Mouse (Mus musculus): ENCODE data around the gene Arrdc1. TPM values are rescaled to one million over a fixed set of nuclear protein-coding genes. Genes with fewer than 3 reads are reported as not detected.
A peak's percentile ranks its signal among the peaks of the same experiment; 100 is the strongest.

The Arrdc1 gene
- polyA plus RNA-seq, 1 experiment from 2014 or later: 16.7 TPM

GRCm38 (mm10) chr2:24902999-24903398, 32.1 kb downstream of the Arrdc1 start:
- no peaks in the 10 kb centered on the region for H3K9me3 ChIP-seq (ENCODE audit: low read length)
- no peak overlapping the region for H3K9ac ChIP-seq (replicated peaks)
- ATAC-seq (no peak), DNase-seq (no peak)
- no peaks in the 10 kb centered on the region for H3K27me3 ChIP-seq (ENCODE audit: insufficient read depth, low read length)
- no peak overlapping the region for H3K27ac ChIP-seq (ENCODE audit: low read depth)
- H3K36me3 ChIP-seq (replicated peaks; ENCODE audit: insufficient read depth, low read length): no peaks in the 10 kb centered on the region
- peaks cover 9% of the 10 kb centered on the region for H3K4me1 ChIP-seq (ENCODE audit: insufficient read depth)
- WGBS (ENCODE audit: insufficient replicate concordance): 75% methylated on average over 6 of the region's 6 CpGs
- no peak overlapping the region for H3K4me2 ChIP-seq (ENCODE audit: low read depth, low read length)
- TF ChIP-seq EP300 (IDR thresholded peaks at IDR 0.05; ENCODE audit: low read depth) (no peak), CTCF (IDR thresholded peaks at IDR 0.05; ENCODE audit: low read depth) (0 out of 2 replicates have a peak, but pooled peaks have one; percentile 11)
- no peak overlapping the region for H3K4me3 ChIP-seq (ENCODE audit: low read depth, low read length)

GRCm38 (mm10) chr2:24901055-24901454, 34.0 kb downstream of the Arrdc1 start:
- TF ChIP-seq EP300 (IDR thresholded peaks at IDR 0.05; ENCODE audit: low read depth) (no peak), CTCF (IDR thresholded peaks at IDR 0.05; ENCODE audit: low read depth) (no peak)
- Histone ChIP-seq H3K36me3 (replicated peaks; ENCODE audit: insufficient read depth, low read length) (no peaks in the 10 kb centered on the region), H3K9ac (replicated peaks) (no peak overlapping the region), H3K27ac (ENCODE audit: low read depth) (no peak overlapping the region), H3K9me3 (ENCODE audit: low read length) (no peaks in the 10 kb centered on the region), H3K4me3 (ENCODE audit: low read depth, low read length) (no peak overlapping the region), H3K4me1 (ENCODE audit: insufficient read depth) (peaks cover 2% of the 10 kb centered on the region), H3K4me2 (ENCODE audit: low read depth, low read length) (no peak overlapping the region), H3K27me3 (ENCODE audit: insufficient read depth, low read length) (no peaks in the 10 kb centered on the region)
- ATAC-seq (no peak), DNase-seq (no peak)
- WGBS (ENCODE audit: insufficient replicate concordance): 73% methylated on average over 5 of the region's 5 CpGs

- Histone ChIP-seq H3K4me1 (ENCODE audit: insufficient read depth) (no peaks in the 10 kb centered on the region; the same call in 1 of the 2 replicates), H3K9me3 (ENCODE audit: low read length) (no peaks in the 10 kb centered on the region), H3K27ac (ENCODE audit: low read depth) (no peak overlapping the region), H3K9ac (replicated peaks) (no peak overlapping the region), H3K36me3 (replicated peaks; ENCODE audit: insufficient read depth, low read length) (no peaks in the 10 kb centered on the region), H3K27me3 (ENCODE audit: insufficient read depth, low read length) (no peaks in the 10 kb centered on the region), H3K4me2 (ENCODE audit: low read depth, low read length) (no peak overlapping the region), H3K4me3 (ENCODE audit: low read depth, low read length) (no peak overlapping the region)
- TF ChIP-seq CTCF (IDR thresholded peaks at IDR 0.05; ENCODE audit: low read depth) (no peak), EP300 (IDR thresholded peaks at IDR 0.05; ENCODE audit: low read depth) (no peak)
- DNase-seq (no peak), ATAC-seq (no peak)
- WGBS (ENCODE audit: insufficient replicate concordance): 86% methylated on average over 2 of the region's 2 CpGs
Measured at GRCm38 (mm10) chr2:24899292-24899691, 35.8 kb downstream of the Arrdc1 start.

- no peak for TF ChIP-seq EP300 (IDR thresholded peaks at IDR 0.05; ENCODE audit: low read depth)
- Histone ChIP-seq H3K27me3 (ENCODE audit: insufficient read depth, low read length) (no peaks in the 10 kb centered on the region), H3K4me1 (ENCODE audit: insufficient read depth) (peaks cover 7% of the 10 kb centered on the region), H3K9ac (replicated peaks) (no peak overlapping the region), H3K4me3 (ENCODE audit: low read depth, low read length) (no peak overlapping the region), H3K36me3 (replicated peaks; ENCODE audit: insufficient read depth, low read length) (no peaks in the 10 kb centered on the region; the same call in 1 of the 2 replicates), H3K27ac (ENCODE audit: low read depth) (no peak overlapping the region), H3K4me2 (ENCODE audit: low read depth, low read length) (no peak overlapping the region), H3K9me3 (ENCODE audit: low read length) (no peaks in the 10 kb centered on the region)
- WGBS (ENCODE audit: insufficient replicate concordance): 65% methylated on average over 4 of the region's 4 CpGs
- no peak for DNase-seq
- no peak for ATAC-seq
Measured at GRCm38 (mm10) chr2:24896761-24897160, 38.3 kb downstream of the Arrdc1 start.

GRCm38 (mm10) chr2:24894211-24894610, 40.8 kb downstream of the Arrdc1 start:
- Histone ChIP-seq H3K27me3 (ENCODE audit: insufficient read depth, low read length) (no peaks in the 10 kb centered on the region), H3K4me1 (ENCODE audit: insufficient read depth) (peaks cover 29% of the 10 kb centered on the region), H3K9ac (replicated peaks) (no peak overlapping the region), H3K4me3 (ENCODE audit: low read depth, low read length) (no peak overlapping the region), H3K36me3 (replicated peaks; ENCODE audit: insufficient read depth, low read length) (no peaks in the 10 kb centered on the region; the same call in 1 of the 2 replicates), H3K4me2 (ENCODE audit: low read depth, low read length) (no peak overlapping the region), H3K9me3 (ENCODE audit: low read length) (no peaks in the 10 kb centered on the region), H3K27ac (ENCODE audit: low read depth) (no peak overlapping the region)
- TF ChIP-seq EP300 (IDR thresholded peaks at IDR 0.05; ENCODE audit: low read depth) (no peak), CTCF (IDR thresholded peaks at IDR 0.05; ENCODE audit: low read depth) (no peak)
- WGBS (ENCODE audit: insufficient replicate concordance): 63% methylated on average over 1 of the region's 1 CpGs
- ATAC-seq (no peak), DNase-seq (no peak)

GRCm38 (mm10) chr2:24892318-24892717, 42.7 kb downstream of the Arrdc1 start:
- Histone ChIP-seq H3K9ac (replicated peaks) (no peak overlapping the region), H3K4me1 (ENCODE audit: insufficient read depth) (peaks cover 34% of the 10 kb centered on the region), H3K27ac (ENCODE audit: low read depth) (peak overlapping the region; percentile 24; the same call in 1 of the 2 replicates)

More at GRCm38 (mm10) chr2:24892318-24892717, 42.7 kb downstream of the Arrdc1 start:
- Histone ChIP-seq H3K4me3 (ENCODE audit: low read depth, low read length) (no peak overlapping the region), H3K4me2 (ENCODE audit: low read depth, low read length) (no peak overlapping the region), H3K9me3 (ENCODE audit: low read length) (no peaks in the 10 kb centered on the region), H3K27me3 (ENCODE audit: insufficient read depth, low read length) (no peaks in the 10 kb centered on the region), H3K36me3 (replicated peaks; ENCODE audit: insufficient read depth, low read length) (no peaks in the 10 kb centered on the region; the same call in 1 of the 2 replicates)
- TF ChIP-seq EP300 (IDR thresholded peaks at IDR 0.05; ENCODE audit: low read depth): no peak
- no peak for TF ChIP-seq CTCF (IDR thresholded peaks at IDR 0.05; ENCODE audit: low read depth)
- DNase-seq (no peak), ATAC-seq (peak; percentile 61)
- 77% methylated on average over 5 of the region's 5 CpGs for WGBS (ENCODE audit: insufficient replicate concordance)

All from liver, postnatal 0 days (tissue).